Mouse (Mus musculus) kidney, postnatal 10 days (tissue): ENCODE data around the gene Supt4a.

Experiments used
- DNase-seq: peaks from one replicate; pipeline ENCODE4 v3.0.0; 2021; ENCODE audit warnings: mixed read lengths

Supt4a gene

DNA sequence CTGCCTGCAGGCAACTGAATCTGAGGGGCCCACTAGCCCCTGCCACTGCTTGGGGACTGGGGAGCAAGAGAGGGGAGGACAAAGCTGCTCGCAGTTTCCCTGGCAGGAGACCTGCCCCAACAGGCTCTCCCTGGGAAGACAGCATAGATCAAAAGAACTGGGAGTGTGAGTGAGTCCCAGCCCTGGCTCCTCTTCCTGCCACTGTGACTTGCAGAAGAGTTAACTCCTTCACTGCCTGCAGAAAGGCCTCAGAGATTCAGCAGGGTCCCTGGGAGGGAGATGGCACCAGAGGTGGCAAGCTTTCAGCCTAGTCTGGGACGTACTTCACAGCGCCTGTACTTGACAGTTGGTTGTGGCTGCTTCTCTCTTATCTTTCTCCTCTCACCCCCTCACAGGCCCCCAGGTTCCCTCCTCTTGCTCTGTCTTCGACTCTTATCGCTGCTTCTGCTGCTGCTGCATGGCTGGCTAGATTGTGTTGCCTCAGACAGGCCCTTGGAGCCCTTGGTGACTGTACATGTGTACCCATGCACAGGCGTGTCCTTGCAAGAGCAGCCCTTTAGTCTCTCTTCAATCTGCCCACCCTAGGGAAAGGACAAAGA is 11.3 kb upstream of the Supt4a start:
- DNase-seq, result no peak

DNA sequence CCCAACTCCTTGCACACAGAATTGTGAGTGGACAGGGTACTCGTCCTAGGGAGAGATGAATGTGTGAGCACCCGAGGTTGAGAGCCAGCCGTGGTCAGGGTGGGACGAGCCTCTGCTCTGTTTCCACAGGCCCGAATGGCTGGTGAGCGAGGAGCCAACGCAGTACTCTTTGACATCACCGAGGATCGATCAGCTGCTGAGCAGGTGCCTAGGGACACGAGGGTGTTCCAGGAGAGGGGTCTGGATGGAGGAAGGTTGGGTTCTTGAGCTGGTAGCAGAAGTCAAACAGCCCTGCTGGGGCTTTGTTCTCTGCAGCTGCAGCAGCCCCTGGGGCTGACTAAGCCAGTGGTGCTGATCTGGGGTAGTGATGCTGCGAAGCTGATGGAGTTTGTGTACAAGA is 10.3 kb upstream of the Supt4a start:
- no peak for DNase-seq

GRCm38 (mm10) chr11:87727471-87727870 is 9.9 kb upstream of the Supt4a start:
- no peak for DNase-seq

GRCm38 (mm10) chr11:87728850-87729592 is 8.3 kb upstream of the Supt4a start:
- no peak for DNase-seq

GRCm38 (mm10) chr11:87729593-87730185 is 7.7 kb upstream of the Supt4a start:
- DNase-seq, result no peak

DNA sequence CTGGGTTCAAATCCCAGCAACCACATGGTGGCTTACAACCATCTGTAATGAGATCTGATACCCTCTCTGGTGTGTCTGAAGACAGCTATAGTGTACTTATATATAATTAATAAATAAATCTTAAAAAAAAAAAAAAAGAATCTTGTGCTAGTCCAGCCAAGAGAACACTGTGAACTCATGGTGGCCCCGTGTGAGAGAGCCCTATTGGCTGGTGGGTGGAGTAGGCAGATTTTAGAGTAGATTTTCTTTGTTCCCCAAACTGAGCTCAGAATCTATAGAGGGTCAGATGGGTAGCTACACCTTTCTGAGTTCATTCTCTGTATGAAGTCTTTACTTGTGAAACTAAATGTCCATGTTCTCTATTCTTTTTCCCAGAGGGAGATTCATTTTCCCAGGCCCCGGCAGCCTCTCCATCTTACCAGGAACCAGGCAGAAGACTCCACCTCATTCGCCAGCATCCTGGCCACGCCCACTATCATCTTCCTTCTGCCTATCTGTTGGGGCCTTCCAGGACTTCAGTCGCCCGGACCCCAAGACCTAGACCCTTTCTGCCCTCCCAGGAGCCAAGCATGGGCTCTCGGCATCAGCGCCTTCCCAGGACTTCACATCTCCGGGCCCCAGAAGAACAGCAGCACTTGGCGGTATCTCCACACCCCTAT is 6.6 kb upstream of the Supt4a start:
- no peak for DNase-seq

GRCm38 (mm10) chr11:87734346-87734745 is 3.0 kb upstream of the Supt4a start:
- DNase-seq, result no peak

DNA sequence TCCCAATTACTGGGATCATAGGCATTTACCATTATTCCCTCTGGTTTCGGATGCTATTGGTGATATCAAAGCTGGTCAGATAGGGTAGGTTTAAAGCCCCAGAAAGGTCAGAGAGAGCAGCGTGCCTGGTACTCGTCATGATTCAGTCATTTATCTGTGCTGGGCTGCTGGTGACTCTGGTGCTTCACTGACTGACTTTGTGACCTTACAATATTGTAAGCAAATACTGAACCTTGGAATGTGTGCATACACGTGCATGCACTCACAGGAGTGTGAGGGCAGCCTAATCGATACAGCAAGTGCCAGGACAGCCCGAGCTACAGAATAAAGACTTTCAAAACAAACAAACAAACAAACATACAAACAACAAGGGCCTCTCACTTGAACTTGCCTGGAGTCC is 1.7 kb upstream of the Supt4a start:
- no peak for DNase-seq

GRCm38 (mm10) chr11:87736647-87737134 is 661 bp upstream of the Supt4a start:
- DNase-seq, result peak; percentile 75

DNA sequence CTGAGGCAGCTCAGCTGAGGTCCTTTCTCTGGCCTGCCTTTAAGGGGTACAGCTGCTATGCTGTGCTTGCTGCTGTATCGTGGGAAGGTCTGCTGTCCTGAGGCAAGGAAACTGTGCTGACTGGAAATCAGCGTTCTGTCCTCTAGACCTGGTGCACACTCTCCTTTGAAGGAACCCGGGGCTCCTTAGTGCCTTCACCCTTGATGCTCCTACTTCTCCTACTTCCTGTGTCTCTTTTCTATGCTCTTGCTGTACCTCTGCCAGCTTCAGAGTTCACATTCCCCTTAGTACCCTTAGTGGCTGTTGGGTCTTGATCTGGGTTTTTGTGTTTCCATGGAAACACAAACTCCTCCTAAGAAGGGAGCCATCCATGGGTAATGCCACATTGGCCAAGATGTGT is 6.3 kb downstream of the Supt4a start:
- no peak for DNase-seq

DNA sequence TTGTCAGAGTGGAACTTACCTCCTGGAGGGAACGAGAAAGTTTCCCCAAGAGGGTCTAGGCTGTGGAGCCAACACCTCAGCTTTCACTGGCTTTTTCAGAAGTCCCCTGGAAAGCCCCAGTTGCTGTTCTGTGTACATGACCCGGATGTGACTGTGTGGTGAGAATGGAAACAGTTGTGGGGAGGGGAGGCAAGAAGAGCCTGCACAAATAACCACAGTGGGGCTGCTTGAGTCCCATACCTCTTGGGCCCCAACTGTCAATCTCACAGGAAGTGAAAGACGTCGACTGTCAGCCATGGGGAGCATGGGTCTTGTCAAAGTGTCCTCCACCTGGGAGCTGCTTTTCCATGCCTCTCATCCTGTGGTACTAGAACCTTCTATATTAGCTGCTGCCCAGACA is 7.6 kb downstream of the Supt4a start:
- no peak for DNase-seq

GRCm38 (mm10) chr11:87745632-87746555 is 8.5 kb downstream of the Supt4a start:
- no peak for DNase-seq

DNA sequence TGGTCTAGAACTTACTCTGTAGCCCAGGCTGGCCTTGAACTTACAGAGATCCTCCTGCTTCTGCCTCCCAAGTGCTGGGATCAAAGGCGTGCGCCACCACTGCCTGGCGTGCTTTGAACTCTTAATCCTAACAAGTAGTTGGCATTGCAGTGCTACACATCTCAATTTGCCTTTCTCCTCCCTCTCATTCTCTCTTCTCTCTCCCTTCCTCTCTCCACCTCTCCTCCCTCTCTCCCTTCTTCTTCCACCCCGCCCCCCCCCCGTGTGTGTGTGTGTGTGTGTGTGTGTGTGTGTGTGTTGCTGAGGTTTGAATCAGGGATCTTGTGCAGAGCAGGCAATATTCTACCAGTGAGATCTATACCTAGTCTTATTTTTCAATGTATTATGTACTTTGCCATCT is 10.0 kb downstream of the Supt4a start:
- no peak for DNase-seq

- DNase-seq, result no peak
Measured at GRCm38 (mm10) chr11:87747716-87748115, 10.4 kb downstream of the Supt4a start.

- peak; percentile 34 for DNase-seq
Measured at GRCm38 (mm10) chr11:87748132-87749119, 11.1 kb downstream of the Supt4a start.

- DNase-seq, result peak; percentile 31
Measured at GRCm38 (mm10) chr11:87749192-87750042, 12.1 kb downstream of the Supt4a start.

- DNase-seq, result no peak
Measured at GRCm38 (mm10) chr11:87750043-87750421, 12.7 kb downstream of the Supt4a start.

DNA sequence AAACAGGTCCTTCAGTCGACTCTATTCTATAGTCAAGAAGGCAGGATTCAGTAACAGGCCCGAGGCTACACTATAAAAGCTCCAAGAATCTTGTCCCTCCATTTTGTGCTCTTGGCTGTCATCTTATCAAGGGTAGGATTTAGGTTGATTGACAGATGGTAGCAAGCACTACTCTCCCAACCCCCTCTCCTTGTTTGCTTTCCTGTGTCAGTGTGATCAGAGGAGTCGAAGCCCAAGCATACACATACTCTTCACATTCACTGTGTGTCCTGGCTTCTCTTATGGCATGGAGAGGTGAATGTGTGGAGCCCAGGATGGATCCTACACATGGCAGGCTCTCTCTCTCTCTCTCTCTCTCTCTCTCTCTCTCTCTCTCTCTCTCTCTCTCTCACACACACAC is 13.2 kb downstream of the Supt4a start:
- no peak for DNase-seq

- DNase-seq, result no peak
Measured at GRCm38 (mm10) chr11:87751031-87751430, 13.7 kb downstream of the Supt4a start.

DNA sequence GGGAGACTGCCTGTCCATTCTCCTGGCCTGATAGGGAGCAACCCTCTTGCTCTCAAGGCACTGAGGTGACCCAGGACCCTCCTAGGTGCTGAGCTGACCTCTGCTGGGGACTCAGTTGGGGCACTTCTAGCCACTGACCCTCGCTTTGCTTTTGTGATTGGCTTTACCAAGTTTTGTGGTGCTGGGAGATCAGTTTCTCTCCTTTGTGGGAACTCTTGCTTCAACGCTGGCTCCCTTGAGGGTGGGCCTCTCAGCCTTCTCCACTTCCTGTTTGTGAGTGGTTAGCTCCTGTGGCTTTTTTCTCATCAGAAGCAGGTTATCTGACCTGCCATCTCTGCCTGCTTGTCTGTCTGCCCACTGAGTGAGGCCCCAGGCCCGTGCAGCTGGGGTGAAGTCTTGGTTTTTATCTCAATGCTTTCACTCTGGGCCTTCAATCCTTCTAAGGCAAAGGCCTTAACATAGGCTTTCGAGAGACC is 14.2 kb downstream of the Supt4a start:
- DNase-seq, result no peak
